In genomic region chr10:39104803-39105449, GRCm38 (mm10) we compare ENCODE assay signal across 23 mouse cellular contexts. TPM values are rescaled to one million over a fixed set of nuclear protein-coding genes. Genes with fewer than 3 reads are reported as not detected.
A peak's percentile ranks its signal among the peaks of the same experiment; 100 is the strongest.
DNase-seq lines count a peak whose midpoint lies in the region; ATAC-seq and TF ChIP-seq lines count a peak whose summit lies in the region.
"Had no signal": no experiment of that assay in that cellular context is flagged by ENCODE, and none has a peak within 500 bp of the region (broad histone marks: within the 10 kb centered on the region; RNA-seq: fewer than 3 reads in every experiment).

No protein-coding gene starts in this region.

- 88% methylated on average over 8 of the region's 8 CpGs for WGBS in heart, embryonic 10.5 days
- WGBS in midbrain, postnatal 0 days: 92% methylated on average over 8 of the region's 8 CpGs
- WGBS in midbrain, embryonic 13.5 days: 94% methylated on average over 8 of the region's 8 CpGs
- WGBS in intestine, embryonic 15.5 days: 84% methylated on average over 8 of the region's 8 CpGs

- H3K4me2 ChIP-seq in midbrain, postnatal 0 days (ENCODE audit: low read depth, low read length, poor library complexity, severe bottlenecking): no peak overlapping the region
- no peak overlapping the region for H3K4me2 ChIP-seq in midbrain, embryonic 13.5 days (replicated peaks)
- H3K4me2 ChIP-seq in intestine, embryonic 15.5 days (replicated peaks): no peak overlapping the region
- H3K4me2 ChIP-seq: embryonic facial prominence, embryonic 12.5 days; forebrain, embryonic 15.5 days; heart, embryonic 13.5 days; hindbrain, embryonic 14.5 days had no signal

- peaks cover 68% of the 10 kb centered on the region for H3K36me3 ChIP-seq in heart, embryonic 10.5 days
- H3K36me3 ChIP-seq in midbrain, postnatal 0 days (ENCODE audit: insufficient read depth, low read length): no peaks in the 10 kb centered on the region
- no peaks in the 10 kb centered on the region for H3K36me3 ChIP-seq in midbrain, embryonic 13.5 days
- no peaks in the 10 kb centered on the region for H3K36me3 ChIP-seq in intestine, embryonic 15.5 days
- H3K36me3 ChIP-seq: forebrain, embryonic 15.5 days had no signal

- DNase-seq in heart, adult 11 months: peak; percentile 69
- no peak for DNase-seq in heart, embryonic 10.5 days (ENCODE audit: low spot score)
- DNase-seq in layer of hippocampus, adult 2 months (ENCODE audit: low spot score in 2 of 2): no peak
- no peak for DNase-seq in layer of hippocampus, adult 18-20 months (ENCODE audit: low spot score in 2 of 2)
- peak; percentile 44 for DNase-seq in midbrain, postnatal 0 days (ENCODE audit: low spot score)
- DNase-seq: adrenal gland, adult 8-10 months; adrenal gland, postnatal 36 days; cerebellum, adult 11 months; cerebellum, adult 8-10 months; cerebellum, postnatal 25 days; gastrocnemius, postnatal 14 days; heart, postnatal 36 days had no signal

- H3K4me3 ChIP-seq in heart, embryonic 10.5 days: no peak overlapping the region
- H3K4me3 ChIP-seq in layer of hippocampus, adult 2 months: no peak overlapping the region
- H3K4me3 ChIP-seq in midbrain, postnatal 0 days (ENCODE audit: low read depth, low read length): no peak overlapping the region
- H3K4me3 ChIP-seq in midbrain, embryonic 13.5 days (replicated peaks): no peak overlapping the region
- no peak overlapping the region for H3K4me3 ChIP-seq in intestine, embryonic 15.5 days (replicated peaks)
- H3K4me3 ChIP-seq: embryonic facial prominence, embryonic 12.5 days; forebrain, embryonic 15.5 days; heart, embryonic 13.5 days had no signal

- H3K27ac ChIP-seq in heart, embryonic 10.5 days: no peak overlapping the region
- no peak overlapping the region for H3K27ac ChIP-seq in layer of hippocampus, adult 2 months
- H3K27ac ChIP-seq in midbrain, postnatal 0 days (ENCODE audit: low read depth, low read length): no peak overlapping the region
- no peak overlapping the region for H3K27ac ChIP-seq in midbrain, embryonic 13.5 days
- H3K27ac ChIP-seq in intestine, embryonic 15.5 days: no peak overlapping the region
- H3K27ac ChIP-seq: embryonic facial prominence, embryonic 12.5 days; forebrain, embryonic 15.5 days; heart, embryonic 13.5 days; hindbrain, embryonic 14.5 days had no signal

- H3K9me3 ChIP-seq in heart, embryonic 10.5 days: no peaks in the 10 kb centered on the region
- no peaks in the 10 kb centered on the region for H3K9me3 ChIP-seq in midbrain, postnatal 0 days (ENCODE audit: low read length)
- H3K9me3 ChIP-seq in midbrain, embryonic 13.5 days: no peaks in the 10 kb centered on the region
- no peaks in the 10 kb centered on the region for H3K9me3 ChIP-seq in intestine, embryonic 15.5 days
- H3K9me3 ChIP-seq: embryonic facial prominence, embryonic 12.5 days; forebrain, embryonic 15.5 days; heart, embryonic 13.5 days had no signal

- H3K9ac ChIP-seq in midbrain, postnatal 0 days (replicated peaks; ENCODE audit: low read length, poor library complexity, severe bottlenecking): no peak overlapping the region
- no peak overlapping the region for H3K9ac ChIP-seq in midbrain, embryonic 13.5 days (replicated peaks)
- H3K9ac ChIP-seq in intestine, embryonic 15.5 days: no peak overlapping the region
- H3K9ac ChIP-seq: embryonic facial prominence, embryonic 12.5 days; forebrain, embryonic 15.5 days; heart, embryonic 13.5 days; hindbrain, embryonic 14.5 days had no signal

- TF ChIP-seq CTCF in layer of hippocampus, adult 2 months (conservative IDR thresholded peaks at IDR 0.05): peak; percentile 56
- peak; percentile 72 for TF ChIP-seq CTCF in midbrain, postnatal 0 days (IDR thresholded peaks at IDR 0.05)

- H3K27me3 ChIP-seq in heart, embryonic 10.5 days (ENCODE audit: insufficient read depth, poor library complexity, severe bottlenecking): no peaks in the 10 kb centered on the region
- H3K27me3 ChIP-seq in midbrain, postnatal 0 days (ENCODE audit: insufficient read depth, low read length): no peaks in the 10 kb centered on the region
- H3K27me3 ChIP-seq in midbrain, embryonic 13.5 days: no peaks in the 10 kb centered on the region
- H3K27me3 ChIP-seq in intestine, embryonic 15.5 days (replicated peaks): no peaks in the 10 kb centered on the region
- H3K27me3 ChIP-seq: embryonic facial prominence, embryonic 12.5 days; forebrain, embryonic 15.5 days; heart, embryonic 13.5 days had no signal

- H3K4me1 ChIP-seq in heart, embryonic 10.5 days: no peaks in the 10 kb centered on the region
- H3K4me1 ChIP-seq in midbrain, postnatal 0 days (ENCODE audit: insufficient read depth, low read length): no peaks in the 10 kb centered on the region
- no peaks in the 10 kb centered on the region for H3K4me1 ChIP-seq in midbrain, embryonic 13.5 days (replicated peaks)
- H3K4me1 ChIP-seq in intestine, embryonic 15.5 days (replicated peaks): no peaks in the 10 kb centered on the region
- H3K4me1 ChIP-seq: embryonic facial prominence, embryonic 12.5 days; forebrain, embryonic 15.5 days; heart, embryonic 13.5 days had no signal

- no peak for ATAC-seq in midbrain, postnatal 0 days (ENCODE audit: low FRiP score)
- no peak for ATAC-seq in midbrain, embryonic 13.5 days
- ATAC-seq in intestine, embryonic 15.5 days: no peak
- ATAC-seq: forebrain, embryonic 15.5 days had no signal

RNA-seq across cellular contexts. Expression of gene Fam229b, which starts 28.8 kb away (rescaled TPM):
- 5.9 and 8.5 TPM in 2 replicates for polyA plus RNA-seq in heart, embryonic 10.5 days (2016; fragmentation: Nextera tagmentation; extraction: Ambion mirVana)
- total RNA-seq in layer of hippocampus, adult 2 months (2021): 10 to 100 TPM; 11.2 to 12.3 TPM
- 10 to 100 TPM; 11.6 to 11.8 TPM for total RNA-seq in layer of hippocampus, adult 18-20 months (2021)
- 15.3 and 33.0 TPM in 2 replicates for total RNA-seq in midbrain, postnatal 0 days (2014; rRNA removed)
- polyA plus RNA-seq in midbrain, postnatal 0 days (2015; fragmentation: Nextera tagmentation; extraction: Ambion mirVana): 44.4 and 44.6 TPM in 2 replicates
- polyA plus RNA-seq in midbrain, embryonic 13.5 days (2015; fragmentation: Nextera tagmentation; extraction: Ambion mirVana): 30.6 and 31.7 TPM in 2 replicates
- polyA plus RNA-seq in intestine, embryonic 15.5 days (2015; fragmentation: Nextera tagmentation; extraction: Ambion mirVana): 6.7 and 8.2 TPM in 2 replicates

RNA-seq across cellular contexts. Expression of gene Tube1, which starts 28.9 kb away (rescaled TPM):
- polyA plus RNA-seq in heart, embryonic 10.5 days (2016; fragmentation: Nextera tagmentation; extraction: Ambion mirVana): 14.4 and 17.2 TPM in 2 replicates
- 1 to 10 TPM; 3.5 to 3.8 TPM for total RNA-seq in layer of hippocampus, adult 2 months (2021)
- 1 to 10 TPM; 1.6 to 2.4 TPM for total RNA-seq in layer of hippocampus, adult 18-20 months (2021)
- total RNA-seq in midbrain, postnatal 0 days (2014; rRNA removed): 7.6 and 8.6 TPM in 2 replicates
- 2.4 and 3.6 TPM in 2 replicates for polyA plus RNA-seq in midbrain, postnatal 0 days (2015; fragmentation: Nextera tagmentation; extraction: Ambion mirVana)
- 10.6 and 12.0 TPM in 2 replicates for polyA plus RNA-seq in midbrain, embryonic 13.5 days (2015; fragmentation: Nextera tagmentation; extraction: Ambion mirVana)
- polyA plus RNA-seq in intestine, embryonic 15.5 days (2015; fragmentation: Nextera tagmentation; extraction: Ambion mirVana): 11.5 and 14.7 TPM in 2 replicates

RNA-seq across cellular contexts. Expression of gene Ccn6, which starts 58.7 kb away (rescaled TPM):
- 0.20 and 0.36 TPM in 2 replicates for polyA plus RNA-seq in heart, embryonic 10.5 days (2016; fragmentation: Nextera tagmentation; extraction: Ambion mirVana)
- total RNA-seq in layer of hippocampus, adult 2 months (2021): under 1 TPM; 0.32 to 0.44 TPM
- under 1 TPM in 1 of 2 experiments, not detected in 1; 0.53 TPM for total RNA-seq in layer of hippocampus, adult 18-20 months (2021)
- 0.38 and 0.93 TPM in 2 replicates for total RNA-seq in midbrain, postnatal 0 days (2014; rRNA removed)
- 0.32 and 0.37 TPM in 2 replicates for polyA plus RNA-seq in midbrain, postnatal 0 days (2015; fragmentation: Nextera tagmentation; extraction: Ambion mirVana)
- polyA plus RNA-seq in midbrain, embryonic 13.5 days (2015; fragmentation: Nextera tagmentation; extraction: Ambion mirVana): 0.32 and 0.53 TPM in 2 replicates
- 0.24 TPM in 1 of 2 replicates, not detected in the other for polyA plus RNA-seq in intestine, embryonic 15.5 days (2015; fragmentation: Nextera tagmentation; extraction: Ambion mirVana)
- total RNA-seq: ES-E14; gastrocnemius, adult 18-20 months; heart, adult 8-10 months; heart, postnatal 36 days had no signal
- polyA plus RNA-seq: gonadal fat pad, adult 2 months; heart, embryonic 13.5 days; heart, postnatal 0 days had no signal

Comparison
In these comparisons a context has a peak if more than half of its experiments do, and no peak if none do; other contexts are left out.
1. DNase-seq: peak in heart, adult 11 months (single experiment) and midbrain, postnatal 0 days (single experiment); none in heart, embryonic 10.5 days (single experiment), layer of hippocampus, adult 2 months (0 of 2) and layer of hippocampus, adult 18-20 months (0 of 2).